Mouse (Mus musculus): ENCODE measurements around the gene Hhip. TPM values are rescaled to one million over a fixed set of nuclear protein-coding genes. Genes with fewer than 3 reads are reported as not detected.

Hhip gene
- polyA plus RNA-seq, 1 experiment from 2014 or later: 10.6 TPM

- Histone ChIP-seq H3K9ac (no peak overlapping the region), H3K4me1 (peaks cover 3% of the 10 kb centered on the region), H3K4me2 (no peak overlapping the region), H3K9me3 (no peaks in the 10 kb centered on the region), H3K27me3 (0 out of 2 replicates have a peak, but pooled peaks cover 3% of the 10 kb centered on the region), H3K27ac (no peak overlapping the region), H3K4me3 (no peak overlapping the region), H3K36me3 (no peaks in the 10 kb centered on the region)
- 53% methylated on average over 4 of the region's 4 CpGs for WGBS
- ATAC-seq (ENCODE audit: insufficient number of reproducible peaks, insufficient read depth, low FRiP score, low TSS enrichment, low read depth): no peak
Measured at GRCm38 (mm10) chr8:80037644-80038253, 20.1 kb downstream of the Hhip start.

GRCm38 (mm10) chr8:80032604-80033003 is 25.2 kb downstream of the Hhip start:
- Histone ChIP-seq H3K4me3 (no peak overlapping the region), H3K9me3 (no peaks in the 10 kb centered on the region), H3K27me3 (0 out of 2 replicates have a peak, but pooled peaks cover 3% of the 10 kb centered on the region), H3K4me1 (peaks cover 23% of the 10 kb centered on the region), H3K9ac (no peak overlapping the region), H3K27ac (no peak overlapping the region), H3K4me2 (no peak overlapping the region), H3K36me3 (no peaks in the 10 kb centered on the region)
- ATAC-seq (ENCODE audit: insufficient number of reproducible peaks, insufficient read depth, low FRiP score, low TSS enrichment, low read depth): no peak
- WGBS: 8% methylated on average over 3 of the region's 3 CpGs

GRCm38 (mm10) chr8:80031330-80032293 is 26.2 kb downstream of the Hhip start:
- 26% methylated on average over 15 of the region's 15 CpGs for WGBS
- H3K4me1 ChIP-seq: peaks cover 23% of the 10 kb centered on the region
- H3K27me3 ChIP-seq: 0 out of 2 replicates have a peak, but pooled peaks cover 3% of the 10 kb centered on the region
- H3K27ac ChIP-seq: no peak overlapping the region
- no peak overlapping the region for H3K4me3 ChIP-seq
- H3K9me3 ChIP-seq: no peaks in the 10 kb centered on the region
- no peak overlapping the region for H3K4me2 ChIP-seq
- no peak for ATAC-seq (ENCODE audit: insufficient number of reproducible peaks, insufficient read depth, low FRiP score, low TSS enrichment, low read depth)
- no peaks in the 10 kb centered on the region for H3K36me3 ChIP-seq
- H3K9ac ChIP-seq: no peak overlapping the region

GRCm38 (mm10) chr8:80029631-80030030 is 28.2 kb downstream of the Hhip start:
- ATAC-seq (ENCODE audit: insufficient number of reproducible peaks, insufficient read depth, low FRiP score, low TSS enrichment, low read depth): no peak
- Histone ChIP-seq H3K4me3 (no peak overlapping the region), H3K27ac (no peak overlapping the region)

GRCm38 (mm10) chr8:80020469-80020868 is 37.3 kb downstream of the Hhip start:
- Histone ChIP-seq H3K4me1 (no peaks in the 10 kb centered on the region), H3K9ac (no peak overlapping the region), H3K36me3 (no peaks in the 10 kb centered on the region), H3K4me3 (no peak overlapping the region), H3K4me2 (no peak overlapping the region), H3K9me3 (no peaks in the 10 kb centered on the region), H3K27me3 (no peaks in the 10 kb centered on the region), H3K27ac (no peak overlapping the region)
- WGBS: 87% methylated on average over 5 of the region's 5 CpGs
- ATAC-seq (ENCODE audit: insufficient number of reproducible peaks, insufficient read depth, low FRiP score, low TSS enrichment, low read depth): no peak

More at GRCm38 (mm10) chr8:80029631-80030030, 28.2 kb downstream of the Hhip start:
- WGBS: 37% methylated on average over 6 of the region's 6 CpGs
- Histone ChIP-seq H3K9me3 (no peaks in the 10 kb centered on the region), H3K9ac (no peak overlapping the region), H3K27me3 (no peaks in the 10 kb centered on the region), H3K4me2 (no peak overlapping the region), H3K36me3 (no peaks in the 10 kb centered on the region), H3K4me1 (peaks cover 23% of the 10 kb centered on the region)

- Histone ChIP-seq H3K4me2 (no peak overlapping the region), H3K36me3 (no peaks in the 10 kb centered on the region), H3K4me1 (no peaks in the 10 kb centered on the region), H3K27ac (no peak overlapping the region), H3K27me3 (no peaks in the 10 kb centered on the region), H3K4me3 (no peak overlapping the region), H3K9ac (no peak overlapping the region), H3K9me3 (no peaks in the 10 kb centered on the region)
- 93% methylated on average over 2 of the region's 2 CpGs for WGBS
- no peak for ATAC-seq (ENCODE audit: insufficient number of reproducible peaks, insufficient read depth, low FRiP score, low TSS enrichment, low read depth)
Measured at GRCm38 (mm10) chr8:80015818-80016217, 42.0 kb downstream of the Hhip start.

- no peaks in the 10 kb centered on the region for H3K36me3 ChIP-seq
- no peaks in the 10 kb centered on the region for H3K9me3 ChIP-seq
- no peak overlapping the region for H3K9ac ChIP-seq
- ATAC-seq (ENCODE audit: insufficient number of reproducible peaks, insufficient read depth, low FRiP score, low TSS enrichment, low read depth): no peak
- H3K27ac ChIP-seq: no peak overlapping the region
- H3K27me3 ChIP-seq: no peaks in the 10 kb centered on the region
- H3K4me3 ChIP-seq: no peak overlapping the region
- 76% methylated on average over 5 of the region's 5 CpGs for WGBS
- no peak overlapping the region for H3K4me2 ChIP-seq
- no peaks in the 10 kb centered on the region for H3K4me1 ChIP-seq
Measured at GRCm38 (mm10) chr8:80004421-80004820, 53.4 kb downstream of the Hhip start.

- Histone ChIP-seq H3K4me3 (no peak overlapping the region), H3K9ac (no peak overlapping the region), H3K27ac (no peak overlapping the region), H3K36me3 (no peaks in the 10 kb centered on the region), H3K9me3 (no peaks in the 10 kb centered on the region), H3K4me1 (no peaks in the 10 kb centered on the region), H3K27me3 (no peaks in the 10 kb centered on the region), H3K4me2 (no peak overlapping the region)
- ATAC-seq (ENCODE audit: insufficient number of reproducible peaks, insufficient read depth, low FRiP score, low TSS enrichment, low read depth): no peak
- 88% methylated on average over 5 of the region's 5 CpGs for WGBS
Measured at GRCm38 (mm10) chr8:80002313-80002712, 55.5 kb downstream of the Hhip start.

GRCm38 (mm10) chr8:79995075-79995474 is 62.7 kb downstream of the Hhip start:
- Histone ChIP-seq H3K27me3 (no peaks in the 10 kb centered on the region), H3K36me3 (no peaks in the 10 kb centered on the region), H3K4me2 (no peak overlapping the region), H3K4me1 (no peaks in the 10 kb centered on the region), H3K9ac (no peak overlapping the region), H3K27ac (no peak overlapping the region), H3K9me3 (no peaks in the 10 kb centered on the region), H3K4me3 (no peak overlapping the region)
- 31% methylated on average over 6 of the region's 6 CpGs for WGBS
- no peak for ATAC-seq (ENCODE audit: insufficient number of reproducible peaks, insufficient read depth, low FRiP score, low TSS enrichment, low read depth)

GRCm38 (mm10) chr8:79993507-79993906 is 64.3 kb downstream of the Hhip start:
- Histone ChIP-seq H3K4me3 (no peak overlapping the region), H3K9me3 (no peaks in the 10 kb centered on the region), H3K4me1 (no peaks in the 10 kb centered on the region), H3K9ac (no peak overlapping the region), H3K27ac (no peak overlapping the region), H3K36me3 (no peaks in the 10 kb centered on the region), H3K27me3 (no peaks in the 10 kb centered on the region), H3K4me2 (no peak overlapping the region)
- no peak for ATAC-seq (ENCODE audit: insufficient number of reproducible peaks, insufficient read depth, low FRiP score, low TSS enrichment, low read depth)
- 77% methylated on average over 1 of the region's 1 CpGs for WGBS

- ATAC-seq (ENCODE audit: insufficient number of reproducible peaks, insufficient read depth, low FRiP score, low TSS enrichment, low read depth): no peak
- no peaks in the 10 kb centered on the region for H3K27me3 ChIP-seq
Measured at GRCm38 (mm10) chr8:79992121-79992848, 65.5 kb downstream of the Hhip start.

More at GRCm38 (mm10) chr8:79992121-79992848, 65.5 kb downstream of the Hhip start:
- H3K4me1 ChIP-seq: no peaks in the 10 kb centered on the region
- 32% methylated on average over 9 of the region's 9 CpGs for WGBS
- no peaks in the 10 kb centered on the region for H3K9me3 ChIP-seq
- no peak overlapping the region for H3K9ac ChIP-seq
- no peak overlapping the region for H3K4me3 ChIP-seq
- H3K27ac ChIP-seq: no peak overlapping the region
- H3K4me2 ChIP-seq: no peak overlapping the region
- no peaks in the 10 kb centered on the region for H3K36me3 ChIP-seq
